Mouse (Mus musculus) layer of hippocampus, postnatal 10 days (tissue): ENCODE measurements around the gene Nr6a1. TPM values are rescaled to one million over a fixed set of nuclear protein-coding genes. Genes with fewer than 3 reads are reported as not detected.
A peak's percentile ranks its signal among the peaks of the same experiment; 100 is the strongest.

Source experiments
- DNase-seq, 2 experiments: peaks; one replicate each; pipeline ENCODE4 v3.0.0; 2021; ENCODE audit warnings: low spot score in 2 of 2
- total RNA-seq, 2 experiments: library from RNA; stranded (reverse); gene quantifications; 2 replicates each; pipeline ENCODE4 v1.2.3; 2021

The Nr6a1 gene
- total RNA-seq, 2 experiments from 2014 or later, result 3.8 to 4.2 TPM

DNA sequence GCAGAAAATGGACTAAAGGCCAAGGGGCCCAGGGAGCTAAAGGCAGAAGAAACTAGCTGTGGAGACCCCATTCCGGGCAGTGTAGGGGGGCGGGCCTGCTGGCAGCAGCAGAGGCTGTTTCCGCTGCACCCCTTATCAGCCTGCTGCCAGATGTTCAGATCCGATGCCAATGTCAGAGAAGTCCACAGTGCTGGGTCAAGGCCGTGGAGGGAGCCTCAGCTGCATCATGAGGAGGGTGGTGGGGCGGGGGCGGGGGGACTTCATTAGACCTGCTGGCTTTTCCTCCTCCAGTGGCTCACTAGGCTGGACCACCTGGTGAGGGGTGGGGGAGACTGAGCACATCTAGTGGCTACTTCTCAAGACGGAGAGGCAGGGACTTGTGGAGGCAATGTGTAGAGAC lies 208.8 kb downstream of the Nr6a1 start:
- no peak for DNase-seq

DNA sequence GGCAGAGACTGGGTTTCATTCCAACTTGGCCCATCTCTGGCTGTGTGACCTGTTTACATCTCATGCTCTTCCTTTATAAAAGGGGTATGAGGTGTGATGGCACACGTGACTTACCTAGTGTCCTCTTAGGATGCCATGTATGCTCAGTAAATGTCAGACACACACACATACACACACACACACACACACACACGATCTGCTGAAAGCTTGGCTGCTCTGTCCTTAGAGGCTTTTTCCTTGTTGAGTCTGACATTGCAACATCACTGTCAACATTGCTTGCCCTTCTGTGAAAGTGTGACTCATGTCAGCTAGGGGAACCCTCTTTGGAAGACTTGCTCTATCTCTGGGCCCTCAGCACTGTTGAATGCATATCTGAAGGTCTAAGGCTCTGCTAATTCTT lies 210.1 kb downstream of the Nr6a1 start:
- no peak for DNase-seq

DNA sequence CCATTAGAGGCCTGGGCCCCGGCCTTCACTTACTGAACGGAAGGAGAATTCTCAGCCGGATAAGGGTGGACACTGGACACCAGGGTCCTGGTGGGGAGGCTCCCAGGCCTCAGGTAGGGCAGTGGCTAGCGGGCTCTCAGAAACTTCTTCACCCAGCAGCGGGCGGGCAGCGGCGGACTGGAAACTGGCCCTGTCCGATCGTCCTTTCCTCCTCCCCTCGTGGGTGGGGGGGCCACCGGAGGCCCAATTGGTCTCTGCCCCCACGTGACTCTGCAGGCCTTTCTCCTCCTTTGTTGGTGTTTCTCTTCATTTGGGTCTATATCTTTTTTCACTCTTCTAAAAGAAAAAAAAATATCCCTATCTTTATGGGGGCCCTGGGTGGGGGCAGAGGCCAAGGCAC lies 213.2 kb downstream of the Nr6a1 start, which contains the start of gene Nr5a1:
Nr5a1 (minus strand) TSS at position 219 of the 400 bp plus-strand sequence.
- no peak for DNase-seq

GRCm38 (mm10) chr2:38713596-38713995 lies 213.9 kb downstream of the Nr6a1 start:
- DNase-seq, result no peak

GRCm38 (mm10) chr2:38712769-38713125 lies 214.7 kb downstream of the Nr6a1 start:
- DNase-seq, result no peak

- DNase-seq, result no peak
These were observed 215.3 kb downstream of the Nr6a1 start for GRCm38 (mm10) chr2:38712076-38712768.

DNA sequence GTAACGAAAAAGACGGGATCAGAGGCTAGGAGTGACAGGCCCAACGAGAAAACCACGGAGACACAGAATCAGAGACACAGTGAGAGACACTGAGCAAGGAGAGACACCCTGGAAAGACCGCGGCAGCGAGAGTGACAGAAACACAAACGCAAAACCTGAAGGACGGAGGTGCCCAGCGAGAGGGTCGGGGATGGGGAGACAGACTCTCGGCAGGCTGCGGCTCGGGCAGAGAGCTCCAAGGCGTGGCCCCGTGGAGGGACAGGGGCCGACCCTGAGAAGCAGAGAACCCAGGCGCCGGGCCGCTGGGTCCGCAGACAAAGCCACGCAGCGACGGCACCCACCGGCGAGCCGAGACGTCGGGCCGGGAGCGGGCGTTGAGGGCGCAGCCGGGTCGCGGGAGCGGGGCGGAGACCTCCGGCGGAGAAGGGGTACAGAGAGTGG lies 216.0 kb downstream of the Nr6a1 start:
- DNase-seq, result peak in 1 of 2 experiments; percentile 17

DNA sequence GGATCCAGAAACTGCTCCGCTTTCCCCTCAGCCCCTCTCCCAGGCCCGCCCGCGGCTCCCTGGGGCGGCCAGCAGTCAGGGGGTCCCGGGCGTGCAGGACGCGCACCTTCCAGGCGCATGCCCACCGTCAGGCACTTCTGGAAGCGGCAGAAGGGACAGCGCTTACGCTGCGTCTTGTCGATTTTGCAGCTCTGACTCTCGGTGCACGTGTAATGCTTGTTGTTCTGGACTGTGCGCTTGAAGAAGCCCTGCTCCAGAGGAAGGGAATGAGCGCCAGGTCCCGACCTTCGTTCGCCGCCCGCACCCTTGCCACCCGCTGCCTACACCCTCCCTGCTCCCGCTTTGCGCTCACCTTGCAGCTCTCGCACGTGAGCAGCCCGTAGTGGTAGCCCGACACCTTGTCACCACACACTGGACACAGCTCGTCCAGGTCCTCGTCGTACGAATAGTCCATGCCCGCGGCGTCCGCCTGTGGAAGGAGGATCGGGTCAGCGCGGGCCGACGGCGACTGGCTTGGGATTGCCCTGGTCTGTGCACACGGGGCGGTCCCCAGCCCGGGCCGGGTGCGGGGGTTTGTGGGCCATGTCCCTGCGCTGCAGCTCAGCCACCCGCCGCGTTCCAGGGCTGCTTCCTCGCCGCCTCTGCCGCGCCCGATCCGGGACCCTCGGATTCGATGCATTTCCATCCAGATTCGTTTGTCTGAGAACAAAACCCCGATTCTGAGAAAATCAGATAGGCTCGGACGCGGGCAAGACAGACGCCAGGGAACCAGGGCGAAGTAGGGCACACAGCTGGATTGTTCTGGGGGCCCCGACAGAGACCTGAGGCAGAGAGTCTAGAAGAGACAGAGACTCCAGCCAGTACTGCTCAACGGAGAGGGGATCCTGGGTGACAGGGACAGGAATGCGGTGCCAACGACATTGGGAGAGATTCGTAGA lies 216.9 kb downstream of the Nr6a1 start:
- DNase-seq, result peak; percentile 51 to 53

DNA sequence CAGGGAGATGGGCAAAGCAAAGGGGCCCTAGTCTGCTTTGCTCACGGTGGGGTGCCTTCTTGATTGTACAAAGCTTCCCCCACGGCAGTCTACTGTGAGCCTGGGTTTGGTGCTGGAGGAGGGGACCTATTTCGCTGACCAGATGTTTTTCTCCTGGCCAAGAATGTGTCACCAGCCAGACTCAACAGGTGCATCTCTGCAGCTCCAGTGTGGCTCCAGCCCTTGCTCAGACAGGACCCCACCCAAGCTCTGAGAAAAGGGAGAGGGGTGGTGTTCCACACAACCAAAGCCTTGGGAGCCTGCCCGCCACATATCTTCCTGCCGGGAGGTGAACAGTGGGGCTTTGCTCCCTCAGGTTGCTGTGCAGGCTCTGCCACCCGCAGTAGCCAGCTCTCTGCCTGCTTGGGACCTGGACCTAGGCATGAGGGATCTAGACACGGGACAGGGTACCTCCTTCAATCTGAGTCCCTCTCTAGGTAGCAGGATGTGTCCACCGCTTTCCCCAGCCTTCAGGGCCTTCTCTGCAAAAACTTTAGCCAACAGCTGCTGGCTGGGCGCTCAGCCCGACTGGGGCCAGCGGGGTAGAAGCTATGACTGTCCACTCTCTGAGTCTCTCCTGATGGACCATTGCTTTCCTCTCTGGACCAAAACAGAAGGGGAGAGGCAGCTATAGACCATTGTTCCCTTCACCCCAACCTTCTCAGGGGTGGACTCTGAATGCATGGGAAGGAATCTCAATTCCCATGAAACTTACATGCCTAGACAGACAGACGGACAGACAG lies 218.4 kb downstream of the Nr6a1 start:
- DNase-seq, result no peak

- DNase-seq, result no peak
These were observed 220.8 kb downstream of the Nr6a1 start for GRCm38 (mm10) chr2:38706661-38707060.

GRCm38 (mm10) chr2:38705036-38705435 lies 222.5 kb downstream of the Nr6a1 start:
- DNase-seq, result no peak

GRCm38 (mm10) chr2:38704336-38704735 lies 223.2 kb downstream of the Nr6a1 start:
- no peak for DNase-seq

- DNase-seq, result no peak
These were observed 227.3 kb downstream of the Nr6a1 start for GRCm38 (mm10) chr2:38700177-38700576.

DNA sequence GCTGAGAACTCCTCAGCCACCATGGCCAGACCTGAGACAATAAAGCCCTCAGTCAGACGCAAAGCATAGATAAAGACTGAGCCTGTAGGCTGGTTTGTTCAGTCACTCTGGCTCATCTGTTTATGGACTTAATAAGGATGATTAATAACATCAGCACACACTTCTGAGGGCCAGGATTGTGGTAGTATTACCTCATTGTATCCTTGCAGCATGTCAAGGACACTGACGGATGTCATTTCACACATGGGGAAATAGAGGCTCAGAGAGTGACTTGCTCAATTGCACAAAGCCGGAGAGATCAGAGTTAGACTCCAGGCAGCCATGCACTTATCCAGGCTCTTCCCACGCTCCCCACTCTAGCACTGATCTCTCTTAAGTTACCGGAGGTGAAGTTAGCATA lies 228.9 kb downstream of the Nr6a1 start:
- no peak for DNase-seq

DNA sequence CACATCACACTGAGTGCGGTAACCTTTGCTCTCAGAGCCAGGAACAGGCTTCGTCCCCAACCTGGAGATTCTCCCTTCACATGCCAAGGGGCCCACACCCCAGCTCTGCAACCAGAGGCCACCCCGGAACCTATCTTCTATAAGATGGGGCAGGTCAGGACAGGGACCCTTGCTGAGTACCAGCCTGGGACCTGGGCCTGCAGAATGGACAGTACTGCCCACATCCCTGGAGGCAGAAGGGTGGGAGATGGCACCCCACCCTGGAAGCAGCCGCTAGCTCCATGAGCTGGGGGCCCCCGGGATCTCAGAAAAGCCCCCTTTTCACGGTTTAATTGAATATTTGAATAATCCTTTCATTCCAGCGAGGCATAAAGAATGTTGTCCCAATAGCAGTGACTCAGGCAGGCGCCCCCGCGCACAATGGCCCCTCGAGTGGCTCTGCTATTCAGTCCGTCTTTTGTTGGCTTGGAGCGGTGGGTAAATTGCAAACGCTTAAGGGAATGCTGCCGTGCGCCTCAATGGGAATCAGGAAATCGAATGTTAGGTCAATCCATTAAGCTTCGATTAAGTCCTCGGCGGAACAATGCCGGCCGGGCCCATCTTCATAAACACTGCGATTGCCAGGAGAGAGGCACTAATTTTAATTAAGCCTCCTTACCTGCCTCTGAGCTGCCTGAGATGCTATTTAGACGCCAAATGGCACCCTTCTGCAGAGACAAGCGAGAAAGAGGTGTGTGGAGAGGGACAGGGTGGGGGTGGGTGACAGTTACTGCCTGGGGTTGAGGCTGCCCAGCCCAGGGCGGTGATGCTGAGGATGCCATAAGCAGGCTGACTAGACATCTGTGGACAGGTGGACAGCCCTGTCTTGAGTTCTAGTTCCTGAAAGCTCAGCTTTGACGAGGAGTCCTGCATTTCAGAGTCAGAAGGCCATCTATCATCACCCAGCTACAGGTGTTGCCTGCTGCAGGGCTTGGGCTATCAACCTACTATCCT lies 230.1 kb downstream of the Nr6a1 start:
- DNase-seq, result no peak

DNA sequence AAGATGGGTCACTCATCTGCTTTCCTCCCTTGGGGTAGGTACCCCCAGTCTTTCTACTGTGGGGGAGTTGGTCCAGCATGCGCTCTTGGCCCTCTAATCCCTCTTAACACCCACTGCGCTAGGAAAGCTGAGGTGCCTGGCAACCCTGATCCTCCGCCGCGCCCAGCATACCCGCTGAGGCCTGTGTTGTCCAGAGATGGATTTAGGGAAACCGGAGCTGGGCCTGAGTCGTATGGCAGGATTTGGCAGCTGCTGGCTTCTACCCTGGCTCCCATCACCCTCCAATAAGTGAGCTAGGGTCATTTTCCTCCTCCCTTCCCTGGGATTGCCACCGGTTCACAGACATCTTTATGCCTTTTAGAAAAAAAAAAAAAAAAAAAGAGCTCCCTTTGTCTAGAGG lies 231.7 kb downstream of the Nr6a1 start:
- no peak for DNase-seq

GRCm38 (mm10) chr2:38691542-38691941 lies 235.9 kb downstream of the Nr6a1 start:
- peak; percentile 33 to 35 for DNase-seq

DNA sequence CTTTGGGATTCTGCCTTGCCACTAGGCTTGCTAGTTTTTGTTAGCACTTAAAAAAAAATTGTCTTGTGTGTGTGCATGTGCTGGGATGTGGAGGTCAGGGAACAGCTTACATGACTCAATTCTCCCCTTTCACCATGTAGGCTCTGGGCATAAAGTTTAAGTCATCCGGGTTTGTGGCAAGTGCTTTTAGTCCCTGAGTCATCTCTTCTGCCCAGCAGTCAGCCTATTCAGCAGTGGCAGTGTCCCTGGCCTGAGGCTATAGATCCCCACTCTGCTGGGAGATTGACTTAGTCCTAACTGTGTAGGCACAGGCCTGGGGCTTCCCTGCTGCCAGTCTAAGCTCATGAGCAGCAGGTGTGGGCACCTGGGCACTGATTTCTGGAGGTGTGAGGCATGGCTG lies 237.6 kb downstream of the Nr6a1 start:
- DNase-seq, result no peak

GRCm38 (mm10) chr2:38688791-38689520 lies 238.5 kb downstream of the Nr6a1 start:
- peak; percentile 72 to 79 for DNase-seq

DNA sequence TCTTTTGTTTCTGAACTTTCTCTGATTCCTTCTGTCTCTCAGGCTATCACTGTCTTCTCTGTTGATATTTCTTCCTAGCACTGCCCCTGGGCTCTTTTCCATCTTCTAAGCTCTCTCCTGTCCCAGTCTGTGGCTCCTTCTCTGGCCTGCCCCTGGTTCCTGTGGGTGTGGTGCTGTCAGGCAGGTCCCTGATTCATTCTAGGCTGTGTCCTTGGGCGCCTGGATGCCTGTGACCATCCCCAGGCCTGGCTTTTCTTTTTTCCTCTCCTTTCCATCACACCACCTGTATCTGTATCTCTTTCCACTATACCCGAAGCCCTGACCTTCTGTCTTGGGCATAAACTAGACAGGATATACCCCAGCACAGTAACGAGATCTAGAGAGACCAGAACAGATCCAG lies 241.7 kb downstream of the Nr6a1 start:
- DNase-seq, result no peak
